Mouse (Mus musculus) intestine, postnatal 0 days (tissue): ENCODE results near the gene Omt2b. TPM values are rescaled to one million over a fixed set of nuclear protein-coding genes. Genes with fewer than 3 reads are reported as not detected.
"Not testable (repeated sequence)": the region's sequence is repeated elsewhere in the genome, so short reads cannot be mapped to it uniquely, and the experiment has no call there.

Experiments
- ATAC-seq: fragments of 200-750 bp; cut with Nextera tagmentation; 2 replicates; pipeline ENCODE4 v1.8.0; 2017; ENCODE audit warnings: mild to moderate bottlenecking, moderate TSS enrichment, moderate library complexity
- H3K27ac ChIP-seq: fragments of 300-500 bp; sonication (generic); 2 replicates; pipeline ENCODE4 v1.5.1; 2014; ENCODE audit warnings: mild to moderate bottlenecking, low read depth, low read length, moderate library complexity
- H3K27me3 ChIP-seq: fragments of 300-500 bp; sonication (generic); replicated peaks from 2 replicates; pipeline ENCODE4 v1.6.1; 2014; ENCODE audit warnings: low read length, mixed read lengths; ENCODE audit not compliant: control insufficient read depth, insufficient read depth
- H3K36me3 ChIP-seq: fragments of 300-500 bp; sonication (generic); 2 replicates; pipeline ENCODE4 v1.6.1; 2014; ENCODE audit warnings: mild to moderate bottlenecking, moderate library complexity; ENCODE audit not compliant: control insufficient read depth, insufficient read depth
- H3K4me1 ChIP-seq: fragments of 300-500 bp; sonication (generic); replicated peaks from 2 replicates; pipeline ENCODE4 v1.6.1; 2014; ENCODE audit warnings: antibody characterized with exemption, low read length, mixed read lengths; ENCODE audit not compliant: control insufficient read depth, insufficient read depth
- H3K4me2 ChIP-seq: fragments of 300-500 bp; sonication (generic); replicated peaks from 2 replicates; pipeline ENCODE4 v1.6.1; 2014; ENCODE audit warnings: low read depth, mild to moderate bottlenecking, moderate library complexity
- H3K4me3 ChIP-seq: fragments of 300-500 bp; sonication (generic); 2 replicates; pipeline ENCODE4 v1.5.1; 2014; ENCODE audit warnings: low read depth, low read length
- H3K9ac ChIP-seq: fragments of 300-500 bp; sonication (generic); 2 replicates; pipeline ENCODE4 v1.6.1; 2014; ENCODE audit warnings: mild to moderate bottlenecking, low read depth, low read length
- H3K9me3 ChIP-seq: fragments of 300-500 bp; sonication (generic); 2 replicates; pipeline ENCODE4 v1.6.1; 2016; ENCODE audit warnings: mixed run types; ENCODE audit not compliant: control insufficient read depth
- WGBS: fragments of 180-500 bp; shearing (Covaris S2); extraction: QIAGEN DNeasy Blood & Tissue Kit; methylation state at CpG from one replicate; pipeline ENCODE4 v1.1.7; 2014; 5-methylcytosine and 5-hydroxymethylcytosine counted together
- polyA plus RNA-seq: library from polyadenylated mRNA; unstranded; fragments of >200 nt; fragmentation: Nextera tagmentation; extraction: Ambion mirVana; gene quantifications from 2 replicates; pipeline ENCODE4 v1.2.1, GENCODE M21; 2015

Omt2b gene
- polyA plus RNA-seq, result not detected in 2 replicates

DNA sequence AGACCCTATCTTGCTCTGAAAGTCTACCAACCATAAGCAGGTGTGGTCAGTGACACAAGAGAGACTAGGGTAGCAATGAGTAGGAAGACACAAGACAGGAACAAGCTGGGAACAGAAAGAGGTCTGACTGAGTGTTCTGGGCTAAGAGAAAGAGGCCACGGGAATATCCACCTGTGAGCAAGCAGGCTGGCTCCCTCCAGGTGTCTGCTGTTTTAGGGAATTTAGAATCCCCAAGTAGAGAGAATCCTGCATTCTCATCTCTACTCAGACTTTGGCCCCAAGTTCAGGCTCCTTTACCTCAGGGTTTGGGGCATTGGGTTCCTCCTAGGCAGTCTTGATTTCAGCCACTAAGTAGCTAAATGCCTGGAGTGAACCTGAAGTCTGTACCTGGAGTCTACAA lies at the start of gene Omt2b:
Omt2b (plus strand) TSS at position 301 of the 400 bp plus-strand sequence.
- H3K4me3 ChIP-seq, result not testable (repeated sequence)
- WGBS, result 100% methylated on average over 1 of the region's 1 CpGs

GRCm38 (mm10) chr9:78282002-78282711 lies 45.2 kb upstream of the Omt2b start:
- WGBS, result 51% methylated on average over 4 of the region's 4 CpGs
- not testable (repeated sequence) for H3K4me3 ChIP-seq, H3K4me2 ChIP-seq, H3K4me1 ChIP-seq, H3K9ac ChIP-seq, H3K36me3 ChIP-seq, H3K27me3 ChIP-seq, H3K27ac ChIP-seq, H3K9me3 ChIP-seq
- peak; percentile 99 for ATAC-seq

More for the DNA sequence above, at the start of gene Omt2b:
- H3K9me3 ChIP-seq, H3K4me2 ChIP-seq, ATAC-seq, H3K27me3 ChIP-seq, H3K9ac ChIP-seq, H3K36me3 ChIP-seq, H3K4me1 ChIP-seq, H3K27ac ChIP-seq: not testable (repeated sequence)

DNA sequence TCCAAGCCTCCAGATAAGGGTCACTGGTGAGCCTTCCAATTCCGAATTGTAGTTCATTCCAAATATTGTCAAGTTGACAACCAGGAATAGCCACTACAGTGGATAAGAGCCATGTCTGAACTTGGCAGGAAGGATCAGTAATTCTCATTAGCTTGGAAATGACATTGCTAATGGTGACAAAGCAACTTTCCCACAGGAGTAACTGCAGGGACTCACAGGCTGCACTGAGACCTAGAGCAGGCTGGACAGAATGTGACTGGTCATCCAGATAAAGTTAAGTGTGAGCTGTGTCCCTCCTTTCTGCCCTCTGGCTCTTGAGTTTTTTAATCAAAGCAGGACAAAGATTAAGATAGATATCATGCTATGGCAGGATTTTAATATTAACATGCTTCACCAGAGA lies 38.3 kb upstream of the Omt2b start:
- not testable (repeated sequence) for H3K4me3 ChIP-seq, H3K9me3 ChIP-seq, H3K9ac ChIP-seq, H3K27ac ChIP-seq, H3K27me3 ChIP-seq, H3K4me1 ChIP-seq, H3K36me3 ChIP-seq, H3K4me2 ChIP-seq
- peak; percentile 80 for ATAC-seq
- 57% methylated on average over 1 of the region's 1 CpGs for WGBS

DNA sequence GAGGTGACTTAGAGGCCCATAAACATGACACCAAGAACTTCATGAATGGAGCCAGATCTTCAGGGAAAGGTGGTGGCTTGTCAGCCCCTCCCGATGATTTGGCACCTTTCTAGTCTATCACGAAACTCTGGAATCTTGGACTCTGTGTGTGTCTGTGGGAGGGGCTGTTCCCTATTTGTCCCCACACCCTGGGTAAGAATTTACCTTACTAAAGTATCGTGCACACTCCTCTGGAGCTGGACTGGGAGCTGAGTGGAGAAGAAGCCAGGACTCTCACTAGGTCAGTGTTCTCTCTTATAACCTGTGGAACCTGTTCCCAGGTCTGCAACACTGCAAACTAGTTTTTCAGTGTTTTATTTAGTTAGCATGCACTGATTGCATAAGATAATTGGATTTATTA lies 37.7 kb upstream of the Omt2b start, which contains the start of gene Gm10639:
Gm10639 (plus strand) TSS at position 201 of the 400 bp plus-strand sequence.
- not testable (repeated sequence) for H3K4me2 ChIP-seq

GRCm38 (mm10) chr9:78292462-78292861 lies 34.9 kb upstream of the Omt2b start:
- WGBS, result 83% methylated on average over 8 of the region's 8 CpGs
- H3K27ac ChIP-seq, H3K27me3 ChIP-seq, ATAC-seq, H3K36me3 ChIP-seq, H3K9ac ChIP-seq, H3K9me3 ChIP-seq, H3K4me1 ChIP-seq, H3K4me2 ChIP-seq, H3K4me3 ChIP-seq: not testable (repeated sequence)

More for the DNA sequence above, 37.7 kb upstream of the Omt2b start, which contains the start of gene Gm10639:
- H3K9ac ChIP-seq, H3K27me3 ChIP-seq, H3K27ac ChIP-seq, H3K4me3 ChIP-seq, H3K4me1 ChIP-seq, H3K9me3 ChIP-seq, H3K36me3 ChIP-seq: not testable (repeated sequence)
- peak; percentile 94 for ATAC-seq
- WGBS, result 26% methylated on average over 3 of the region's 3 CpGs

GRCm38 (mm10) chr9:78293683-78294082 lies 33.7 kb upstream of the Omt2b start:
- not testable (repeated sequence) for H3K4me3 ChIP-seq, H3K27ac ChIP-seq, H3K9ac ChIP-seq, ATAC-seq, H3K4me1 ChIP-seq, H3K4me2 ChIP-seq, H3K36me3 ChIP-seq, H3K9me3 ChIP-seq, H3K27me3 ChIP-seq
- WGBS, result 50% methylated on average over 1 of the region's 1 CpGs

DNA sequence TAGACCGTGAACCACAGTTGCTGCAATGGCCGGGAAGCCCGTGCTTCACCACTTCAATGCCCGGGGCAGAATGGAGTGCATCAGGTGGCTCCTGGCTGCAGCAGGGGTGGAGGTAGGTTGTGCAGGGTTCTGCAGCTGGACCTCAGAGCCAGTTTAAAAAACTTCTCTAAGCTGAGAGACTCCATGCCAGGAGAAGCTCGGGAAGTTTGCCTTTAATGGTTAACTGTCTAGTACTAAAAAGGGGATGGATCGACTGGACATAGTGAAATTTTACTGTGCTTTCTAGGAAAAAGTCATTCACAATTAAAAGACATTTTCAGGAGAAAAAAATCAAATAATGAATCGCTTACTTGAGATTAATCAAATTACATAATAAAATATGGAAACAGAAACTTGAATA lies 32.6 kb upstream of the Omt2b start:
- H3K4me3 ChIP-seq, H3K36me3 ChIP-seq, ATAC-seq, H3K27me3 ChIP-seq, H3K4me1 ChIP-seq, H3K27ac ChIP-seq, H3K9me3 ChIP-seq, H3K4me2 ChIP-seq, H3K9ac ChIP-seq: not testable (repeated sequence)
- 73% methylated on average over 4 of the region's 7 CpGs for WGBS
